Mouse (Mus musculus): ENCODE measurements around the gene Rnf220.

Rnf220 gene

GRCm38 (mm10) chr4:117496482-117497165 is at the start of gene Rnf220:
Rnf220 (minus strand) TSS chr4:117497052.
- DNase-seq (ENCODE audit: low spot score) = no peak

- DNase-seq (ENCODE audit: low spot score) = no peak
Measured at GRCm38 (mm10) chr4:117546616-117547015, 49.8 kb upstream of the Rnf220 start.

DNA sequence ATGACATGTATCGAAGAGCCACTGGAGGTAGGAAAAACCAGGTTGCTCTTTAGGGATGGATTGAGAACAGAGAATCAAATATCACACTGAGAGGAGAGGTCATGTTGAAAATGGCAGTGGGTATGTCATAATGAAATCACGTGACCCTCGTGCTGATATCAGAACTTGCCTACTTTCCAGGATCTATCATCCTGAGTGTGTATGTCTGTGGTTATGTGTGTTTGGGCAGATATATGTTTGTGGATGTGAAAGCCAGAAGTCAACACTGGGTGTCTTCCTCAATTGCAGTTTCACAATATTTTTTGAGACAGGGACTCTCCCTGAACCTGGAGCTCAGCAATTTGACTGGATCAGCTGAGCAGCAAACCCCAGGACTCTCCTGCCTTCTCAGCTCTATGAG is 48.6 kb upstream of the Rnf220 start:
- DNase-seq (ENCODE audit: low spot score) = no peak

DNA sequence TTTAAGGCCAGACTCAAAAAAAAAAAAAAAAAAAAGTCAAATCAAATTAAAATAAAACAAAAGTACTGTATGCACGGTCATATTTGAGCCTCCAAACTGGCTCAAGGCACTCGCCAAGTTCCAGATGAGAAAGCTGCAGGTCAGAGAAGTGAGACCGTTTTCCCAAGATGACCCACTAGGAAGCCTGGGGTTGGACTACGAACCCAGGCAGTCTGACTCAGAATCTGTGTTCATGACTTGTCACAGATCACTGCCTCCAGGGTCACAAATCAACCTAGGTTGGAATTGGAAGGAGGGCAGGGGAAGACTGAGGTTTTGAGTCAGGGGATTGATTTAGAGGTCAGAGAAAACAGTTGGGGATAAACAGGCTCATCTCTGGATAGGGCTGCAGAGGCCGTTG is 43.7 kb upstream of the Rnf220 start:
- no peak for DNase-seq (ENCODE audit: low spot score)

DNA sequence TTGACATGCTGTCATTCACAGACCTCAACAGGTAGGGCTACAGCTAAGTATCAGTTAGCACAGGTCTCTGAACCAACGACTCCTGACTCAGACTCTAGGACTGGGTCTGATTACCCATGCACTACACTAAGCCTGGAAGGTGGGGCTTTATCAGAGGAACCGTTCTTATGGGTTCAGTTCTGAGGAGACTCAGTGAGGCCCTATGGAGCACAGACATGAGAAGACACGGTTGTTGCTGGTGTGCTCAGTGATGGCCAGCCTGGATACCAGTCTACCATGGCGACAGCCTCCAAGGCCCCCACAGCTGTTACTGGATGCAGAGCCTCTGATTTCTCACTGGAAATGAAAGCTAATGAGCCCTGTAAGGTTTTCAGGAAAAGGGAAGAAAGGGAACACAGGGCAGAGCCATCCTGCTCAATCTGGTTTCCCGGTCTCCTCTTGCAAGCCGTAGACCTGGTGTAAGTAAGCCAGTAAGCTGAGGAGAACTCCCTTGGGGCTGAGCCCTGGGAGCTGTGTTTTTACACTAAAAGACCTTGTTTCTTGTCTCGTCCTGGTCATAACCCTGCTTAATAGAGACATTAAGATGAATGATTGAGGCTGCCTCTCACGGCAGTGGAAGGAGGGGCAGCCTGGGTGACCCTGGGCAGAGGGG is 42.6 kb upstream of the Rnf220 start:
- no peak for DNase-seq (ENCODE audit: low spot score)

- no peak for DNase-seq (ENCODE audit: low spot score)
Measured at GRCm38 (mm10) chr4:117537002-117537401, 40.1 kb upstream of the Rnf220 start.

DNA sequence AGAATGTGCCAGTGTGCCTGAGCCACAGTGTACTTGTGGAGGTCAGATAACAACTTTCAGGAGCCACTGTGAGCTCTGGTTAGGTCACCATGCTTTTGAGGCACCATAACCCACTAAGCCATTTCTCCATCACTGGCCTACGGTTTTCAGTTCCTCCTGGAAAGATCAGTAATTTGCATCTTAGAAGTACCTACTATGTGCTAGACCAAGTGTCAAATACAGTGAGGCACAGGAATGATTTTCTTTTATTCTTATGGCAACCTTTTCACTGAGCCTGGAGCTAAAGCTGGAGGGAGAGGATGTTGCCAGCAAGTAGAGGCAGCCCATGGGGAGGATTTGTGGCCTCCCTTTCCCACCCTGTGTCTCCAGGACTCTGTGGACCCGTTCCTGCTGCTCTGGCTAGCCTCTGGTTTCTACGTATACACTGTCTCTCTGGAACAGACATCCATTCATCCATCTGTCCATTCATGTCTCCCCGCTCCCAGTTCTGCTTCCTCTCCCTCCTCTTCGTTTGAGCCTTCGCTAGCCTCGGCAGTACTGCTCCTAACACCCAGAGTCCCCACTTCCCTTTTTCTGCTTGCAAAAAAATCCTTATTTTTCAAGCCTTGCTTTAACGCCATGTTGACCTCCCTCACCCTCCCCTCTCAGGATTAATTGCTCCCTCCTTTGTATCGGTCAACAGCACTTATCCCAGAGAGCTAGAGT is 38.8 kb upstream of the Rnf220 start:
- DNase-seq (ENCODE audit: low spot score) = no peak

- DNase-seq (ENCODE audit: low spot score) = no peak
Measured at GRCm38 (mm10) chr4:117529843-117530242, 33.0 kb upstream of the Rnf220 start.

GRCm38 (mm10) chr4:117527952-117528351 is 31.1 kb upstream of the Rnf220 start:
- peak; percentile 30 for DNase-seq (ENCODE audit: low spot score)

- DNase-seq (ENCODE audit: low spot score) = no peak
Measured at GRCm38 (mm10) chr4:117527116-117527899, 30.5 kb upstream of the Rnf220 start.

DNA sequence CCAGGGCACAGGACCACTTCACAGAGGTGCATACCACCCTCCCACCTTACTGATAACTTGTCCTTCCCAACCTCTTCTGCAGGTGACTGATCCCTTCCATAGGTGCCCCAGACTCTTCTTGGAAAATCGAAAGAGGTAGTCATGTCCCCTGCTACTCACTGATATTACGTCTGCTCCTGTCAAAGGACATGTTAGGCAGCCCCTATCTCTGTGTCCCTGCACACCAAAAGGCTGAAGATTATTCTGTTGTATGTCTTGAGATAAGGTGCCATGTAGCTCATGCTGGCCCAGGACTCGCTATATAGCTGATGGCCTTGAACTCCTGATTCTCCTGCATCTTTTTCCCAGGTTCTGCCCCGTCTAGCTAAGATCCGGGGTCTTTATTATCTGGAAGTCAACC is 29.1 kb upstream of the Rnf220 start:
- no peak for DNase-seq (ENCODE audit: low spot score)

- no peak for DNase-seq (ENCODE audit: low spot score)
Measured at GRCm38 (mm10) chr4:117521350-117521749, 24.5 kb upstream of the Rnf220 start.

DNA sequence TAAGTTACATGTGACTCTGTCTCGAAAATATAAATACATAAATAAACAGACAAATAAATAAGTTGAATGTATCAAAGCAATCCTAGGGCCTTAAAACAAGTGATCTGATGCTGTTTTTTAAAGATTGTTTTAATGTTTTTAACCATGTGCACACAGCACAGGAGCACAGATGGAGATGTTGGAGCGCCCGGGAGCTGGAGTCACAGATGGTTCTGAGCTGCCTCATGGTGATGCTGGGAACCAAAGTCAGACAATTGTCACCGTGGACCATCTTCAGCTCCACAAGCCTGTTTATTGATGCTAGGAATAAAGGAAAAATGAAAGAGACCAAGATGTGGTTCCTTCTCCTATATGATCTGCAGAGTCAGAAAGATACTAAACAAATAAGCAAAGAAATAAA is 21.4 kb upstream of the Rnf220 start:
- DNase-seq (ENCODE audit: low spot score) = no peak

DNA sequence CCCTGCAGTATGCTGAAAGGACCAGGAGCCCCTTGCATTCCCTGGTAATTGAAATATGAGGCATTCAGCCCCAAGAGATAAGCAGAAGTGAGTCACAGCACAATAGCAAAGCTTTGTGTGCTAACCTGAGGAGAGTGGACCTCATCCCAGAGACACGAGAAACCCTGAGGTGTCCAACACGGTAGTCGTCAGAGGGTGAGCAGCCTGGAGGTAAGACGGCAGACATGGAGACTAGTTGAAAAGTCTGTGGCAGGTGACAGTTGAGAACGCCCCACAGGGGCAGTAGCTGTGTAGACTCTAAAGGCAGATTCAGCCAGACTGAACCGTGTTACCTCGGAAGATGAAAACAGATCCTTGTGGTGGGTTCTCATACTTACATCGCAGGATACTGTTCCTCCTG is 2.2 kb upstream of the Rnf220 start:
- no peak for DNase-seq (ENCODE audit: low spot score)

GRCm38 (mm10) chr4:117495869-117496401 is 917 bp downstream of the Rnf220 start:
- DNase-seq (ENCODE audit: low spot score) = no peak

DNA sequence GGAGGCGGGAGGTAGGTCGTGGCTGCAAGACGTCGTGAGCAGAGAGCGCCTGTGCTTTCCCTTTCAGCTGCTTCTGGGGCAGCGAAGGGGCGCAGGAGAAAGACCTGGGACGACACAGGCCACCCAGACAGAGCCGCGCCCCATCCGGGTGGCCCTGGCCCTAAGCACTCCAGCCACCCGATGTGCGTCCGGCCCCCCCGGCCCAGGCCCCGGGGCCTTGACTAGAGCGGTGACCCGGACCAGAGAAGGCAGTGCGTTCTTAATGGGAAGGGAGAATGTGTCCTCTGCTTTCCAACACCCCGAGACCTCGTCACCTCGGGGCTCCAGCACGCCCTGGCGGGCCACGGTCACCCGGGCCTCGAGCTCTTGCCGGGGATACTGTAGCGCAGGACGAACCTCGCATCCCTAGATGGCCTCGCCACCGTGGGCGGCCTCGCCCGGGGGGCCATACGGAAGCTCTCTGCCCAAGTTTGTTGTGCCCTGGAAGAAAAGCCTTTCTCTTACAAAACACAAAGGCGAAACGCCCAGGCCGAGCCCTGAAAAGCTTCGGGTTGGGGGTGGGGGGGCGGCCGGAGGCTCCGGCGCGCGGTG is 1.8 kb downstream of the Rnf220 start:
- no peak for DNase-seq (ENCODE audit: low spot score)

DNA sequence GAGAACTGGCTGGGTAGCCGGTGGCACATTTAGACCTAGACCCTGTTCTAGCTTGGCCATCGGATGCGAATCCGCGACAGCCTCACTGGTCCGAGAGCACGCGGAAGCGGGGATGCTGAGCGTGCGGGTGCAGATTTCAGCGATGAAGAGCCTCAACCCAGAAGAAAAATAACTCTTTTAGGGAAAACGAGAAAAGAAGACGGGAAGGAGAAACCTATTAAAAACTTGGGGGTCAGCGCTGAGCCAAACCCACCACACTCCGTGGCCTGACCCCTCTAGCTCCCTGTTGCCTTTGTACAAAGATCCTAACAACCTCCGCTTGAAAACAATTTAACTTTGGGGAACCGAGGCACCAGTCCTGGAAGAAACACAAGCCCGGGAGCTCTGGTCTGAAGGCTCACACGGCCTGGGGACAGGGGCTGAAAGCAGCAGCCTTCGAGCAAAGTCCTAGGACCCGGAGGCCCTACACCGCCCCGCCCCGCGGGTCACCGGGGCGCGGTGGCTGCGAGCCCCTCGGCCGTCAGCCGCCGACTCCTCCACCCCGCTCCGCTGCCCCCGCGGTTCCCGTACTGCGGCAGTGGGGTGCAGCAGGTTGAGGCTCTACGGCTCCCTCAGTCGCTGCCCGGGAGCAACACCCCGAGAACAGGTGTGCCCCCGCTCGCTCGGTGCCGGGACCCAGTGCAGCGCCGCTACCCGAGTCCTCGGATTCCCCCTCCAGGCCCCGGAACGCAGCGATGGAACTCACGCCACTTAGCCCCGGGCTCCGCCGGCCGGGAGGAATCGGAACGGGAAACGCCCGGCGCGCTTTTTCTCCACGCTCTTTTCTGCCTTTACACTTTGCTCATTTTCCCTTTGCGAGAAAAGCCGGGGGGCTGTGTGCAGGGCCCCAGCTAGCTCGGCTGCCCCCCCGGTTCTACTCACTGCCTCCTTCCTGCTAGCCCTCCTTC is 2.7 kb downstream of the Rnf220 start:
- no peak for DNase-seq (ENCODE audit: low spot score)

- DNase-seq (ENCODE audit: low spot score) = no peak
Measured at GRCm38 (mm10) chr4:117493161-117493568, 3.7 kb downstream of the Rnf220 start.

DNA sequence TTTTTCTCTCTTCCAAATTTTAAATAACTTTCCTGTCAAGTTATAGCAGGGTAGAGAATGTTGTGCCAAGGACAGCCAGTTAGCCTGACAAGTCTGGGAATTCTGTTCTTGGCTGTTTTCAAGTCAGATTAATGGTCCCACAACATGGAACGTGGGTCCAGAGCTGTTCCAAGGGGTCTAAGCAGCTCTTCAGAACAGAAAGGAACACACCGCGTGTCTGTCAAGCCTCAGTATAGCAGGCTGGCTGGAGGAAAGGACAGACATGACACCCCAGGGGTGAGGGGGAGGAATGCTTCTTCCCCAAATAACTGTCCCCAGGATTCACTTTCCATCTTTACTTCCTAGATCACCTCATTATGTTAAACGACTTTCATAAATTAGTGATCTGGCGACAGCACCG is 5.0 kb downstream of the Rnf220 start:
- DNase-seq (ENCODE audit: low spot score) = no peak

DNA sequence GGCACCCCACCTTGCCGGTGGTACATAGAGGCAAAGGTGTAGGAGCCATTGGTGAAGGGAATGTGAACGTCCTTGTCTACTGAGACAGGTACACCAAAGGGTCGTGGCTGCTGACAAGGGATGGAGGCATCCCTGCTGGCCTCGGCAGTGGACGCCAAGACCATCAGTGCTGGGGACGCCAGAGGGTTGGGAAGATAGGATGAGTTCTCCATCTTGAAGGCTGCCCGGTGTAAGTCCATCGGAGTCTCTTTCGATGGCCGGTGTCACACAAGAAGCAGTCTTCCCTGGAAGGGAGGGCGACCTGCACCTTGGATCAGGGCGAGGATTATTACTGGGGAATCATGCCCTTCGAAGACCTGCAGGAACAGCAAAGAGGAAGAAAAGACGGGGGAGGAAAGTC is 6.9 kb downstream of the Rnf220 start:
- DNase-seq (ENCODE audit: low spot score) = no peak

DNA sequence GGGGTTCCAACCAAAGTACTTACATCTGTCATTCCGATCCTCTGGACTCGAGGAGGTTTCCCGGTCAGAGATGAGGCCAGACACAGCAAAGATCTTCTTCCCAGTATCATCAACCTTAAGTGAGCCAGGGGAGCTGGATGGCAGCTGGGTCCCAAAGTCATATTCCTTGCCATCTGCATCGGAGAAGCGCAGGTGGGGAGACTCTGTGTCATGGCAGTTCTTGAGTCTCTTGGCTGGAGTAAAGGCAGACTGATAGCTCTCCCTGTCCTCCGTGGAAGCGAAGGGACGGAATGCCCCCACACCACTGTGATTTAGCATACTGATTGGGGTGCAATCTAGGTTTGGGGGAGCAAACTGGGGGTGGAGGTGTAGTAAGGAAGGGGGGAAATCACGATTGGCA is 7.3 kb downstream of the Rnf220 start:
- no peak for DNase-seq (ENCODE audit: low spot score)
